In genomic region chr5:92524821-92525258, GRCm38 (mm10) we compare ENCODE assay signal across 11 mouse cellular contexts. TPM values are rescaled to one million over a fixed set of nuclear protein-coding genes. Genes with fewer than 3 reads are reported as not detected.
A peak's percentile ranks its signal among the peaks of the same experiment; 100 is the strongest.
DNase-seq lines count a peak whose midpoint lies in the region; ATAC-seq lines count a peak whose summit lies in the region.
"Had no signal": no experiment of that assay in that cellular context is flagged by ENCODE, and none has a peak within 500 bp of the region (broad histone marks: within the 10 kb centered on the region; RNA-seq: fewer than 3 reads in every experiment).

No protein-coding gene starts in this region.

- no peaks in the 10 kb centered on the region for H3K4me1 ChIP-seq in kidney, embryonic 14.5 days (ENCODE audit: control insufficient read depth, insufficient read depth, low read length)
- H3K4me1 ChIP-seq in hindbrain, embryonic 13.5 days (replicated peaks): no peaks in the 10 kb centered on the region
- H3K4me1 ChIP-seq in hindbrain, embryonic 11.5 days (replicated peaks; ENCODE audit: control insufficient read depth, insufficient read depth, low read length): no peaks in the 10 kb centered on the region
- H3K4me1 ChIP-seq in midbrain, embryonic 13.5 days (replicated peaks): no peaks in the 10 kb centered on the region
- H3K4me1 ChIP-seq: forebrain, embryonic 10.5 days had no signal

- ATAC-seq in kidney, embryonic 14.5 days (ENCODE audit: low FRiP score, low TSS enrichment): no peak
- ATAC-seq in hindbrain, embryonic 13.5 days (ENCODE audit: low FRiP score): no peak
- no peak for ATAC-seq in hindbrain, embryonic 11.5 days (ENCODE audit: low FRiP score)
- ATAC-seq in midbrain, embryonic 13.5 days: no peak
- ATAC-seq: hindbrain, embryonic 16.5 days had no signal

- H3K27ac ChIP-seq in kidney, embryonic 14.5 days (ENCODE audit: low read depth, low read length): no peak overlapping the region
- H3K27ac ChIP-seq in hindbrain, embryonic 13.5 days: no peak overlapping the region
- no peak overlapping the region for H3K27ac ChIP-seq in hindbrain, embryonic 11.5 days (ENCODE audit: low read depth, low read length)
- H3K27ac ChIP-seq in midbrain, embryonic 13.5 days: no peak overlapping the region
- H3K27ac ChIP-seq: forebrain, embryonic 10.5 days had no signal

- WGBS in kidney, embryonic 14.5 days: 74% methylated on average over 6 of the region's 6 CpGs
- WGBS in hindbrain, embryonic 13.5 days: 85% methylated on average over 6 of the region's 6 CpGs
- 82% methylated on average over 6 of the region's 6 CpGs for WGBS in hindbrain, embryonic 11.5 days
- WGBS in midbrain, embryonic 13.5 days: 83% methylated on average over 6 of the region's 6 CpGs

- H3K4me3 ChIP-seq in kidney, embryonic 14.5 days (ENCODE audit: low read length): no peak overlapping the region
- no peak overlapping the region for H3K4me3 ChIP-seq in hindbrain, embryonic 13.5 days
- H3K4me3 ChIP-seq in hindbrain, embryonic 11.5 days (ENCODE audit: low read depth, low read length): no peak overlapping the region
- no peak overlapping the region for H3K4me3 ChIP-seq in midbrain, embryonic 13.5 days (replicated peaks)
- H3K4me3 ChIP-seq: forebrain, embryonic 10.5 days had no signal

- no peaks in the 10 kb centered on the region for H3K27me3 ChIP-seq in kidney, embryonic 14.5 days (ENCODE audit: control insufficient read depth, insufficient read depth, low read length)
- no peaks in the 10 kb centered on the region for H3K27me3 ChIP-seq in hindbrain, embryonic 13.5 days
- H3K27me3 ChIP-seq in hindbrain, embryonic 11.5 days (ENCODE audit: control insufficient read depth, insufficient read depth, low read length): no peaks in the 10 kb centered on the region
- no peaks in the 10 kb centered on the region for H3K27me3 ChIP-seq in midbrain, embryonic 13.5 days

- no peak overlapping the region for H3K4me2 ChIP-seq in kidney, embryonic 14.5 days (replicated peaks; ENCODE audit: low read depth, low read length)
- no peak overlapping the region for H3K4me2 ChIP-seq in hindbrain, embryonic 13.5 days
- no peak overlapping the region for H3K4me2 ChIP-seq in hindbrain, embryonic 11.5 days (replicated peaks; ENCODE audit: low read depth, low read length)
- no peak overlapping the region for H3K4me2 ChIP-seq in midbrain, embryonic 13.5 days (replicated peaks)
- H3K4me2 ChIP-seq: midbrain, embryonic 11.5 days had no signal

- no peaks in the 10 kb centered on the region for H3K9me3 ChIP-seq in kidney, embryonic 14.5 days (ENCODE audit: control insufficient read depth, low read length)
- no peaks in the 10 kb centered on the region for H3K9me3 ChIP-seq in hindbrain, embryonic 13.5 days
- no peaks in the 10 kb centered on the region for H3K9me3 ChIP-seq in hindbrain, embryonic 11.5 days (ENCODE audit: control insufficient read depth, low read length)
- no peaks in the 10 kb centered on the region for H3K9me3 ChIP-seq in midbrain, embryonic 13.5 days
- H3K9me3 ChIP-seq: forebrain, embryonic 10.5 days had no signal

- no peak overlapping the region for H3K9ac ChIP-seq in kidney, embryonic 14.5 days (ENCODE audit: low read depth, low read length)
- H3K9ac ChIP-seq in hindbrain, embryonic 13.5 days: no peak overlapping the region
- H3K9ac ChIP-seq in hindbrain, embryonic 11.5 days (ENCODE audit: low read depth, low read length): no peak overlapping the region
- H3K9ac ChIP-seq in midbrain, embryonic 13.5 days (replicated peaks): no peak overlapping the region

- peak; percentile 32 for DNase-seq in kidney, adult 18-20 months
- DNase-seq in MEL-GATA-1-ER (ENCODE audit: extremely low read depth, low read depth): peak; percentile 45
- DNase-seq in kidney, adult 9 months: peak; percentile 67
- peak; percentile 79 for DNase-seq in lung, postnatal 36 days
- DNase-seq in hindbrain, embryonic 11.5 days (ENCODE audit: low spot score): no peak

- no peaks in the 10 kb centered on the region for H3K36me3 ChIP-seq in kidney, embryonic 14.5 days (ENCODE audit: control insufficient read depth, insufficient read depth, low read length)
- H3K36me3 ChIP-seq in hindbrain, embryonic 13.5 days: no peaks in the 10 kb centered on the region
- H3K36me3 ChIP-seq in hindbrain, embryonic 11.5 days (ENCODE audit: control insufficient read depth, insufficient read depth, low read length): no peaks in the 10 kb centered on the region
- no peaks in the 10 kb centered on the region for H3K36me3 ChIP-seq in midbrain, embryonic 13.5 days
- H3K36me3 ChIP-seq: forebrain, embryonic 10.5 days had no signal

RNA-seq across cellular contexts. Expression of gene Scarb2, which starts 18.2 kb away (rescaled TPM):
- polyA plus RNA-seq in kidney, embryonic 14.5 days (2014; fragmentation: Nextera tagmentation; extraction: Ambion mirVana): 5.7 and 7.1 TPM in 2 replicates
- polyA plus RNA-seq in hindbrain, embryonic 13.5 days (2015; fragmentation: Nextera tagmentation; extraction: Ambion mirVana): 20.5 and 20.7 TPM in 2 replicates
- polyA plus RNA-seq in hindbrain, embryonic 11.5 days (2014; fragmentation: Nextera tagmentation; extraction: Ambion mirVana): 11.2 and 11.7 TPM in 2 replicates
- polyA plus RNA-seq in midbrain, embryonic 13.5 days (2015; fragmentation: Nextera tagmentation; extraction: Ambion mirVana): 21.0 and 21.8 TPM in 2 replicates

RNA-seq across cellular contexts. Expression of gene Fam47e, which starts 30.0 kb away (rescaled TPM):
- polyA plus RNA-seq in kidney, embryonic 14.5 days (2014; fragmentation: Nextera tagmentation; extraction: Ambion mirVana): not detected in 2 replicates
- 0.28 and 1.1 TPM in 2 replicates for polyA plus RNA-seq in hindbrain, embryonic 13.5 days (2015; fragmentation: Nextera tagmentation; extraction: Ambion mirVana)
- polyA plus RNA-seq in hindbrain, embryonic 11.5 days (2014; fragmentation: Nextera tagmentation; extraction: Ambion mirVana): 0.22 TPM in 1 of 2 replicates, not detected in the other
- polyA plus RNA-seq in midbrain, embryonic 13.5 days (2015; fragmentation: Nextera tagmentation; extraction: Ambion mirVana): not detected in 2 replicates
- polyA plus RNA-seq: forebrain, embryonic 10.5 days; midbrain, embryonic 11.5 days had no signal
